Mouse (Mus musculus) ES-E14 (cell line): ENCODE measurements at regions not wholly inside any gene's neighbourhood (a gene's known extent, or its start where the extent isn't known, plus 50 kb on each side); places are given as distances from the start of the nearest gene placed in this dataset.
"Not testable (repeated sequence)": the region's sequence is repeated elsewhere in the genome, so short reads cannot be mapped to it uniquely, and the experiment has no call there.

Source experiments
- CHD2 ChIP-seq: IDR thresholded peaks from 2 replicates; pipeline ENCODE4 v1.6.1; 2014; ENCODE audit warnings: mild to moderate bottlenecking, low read depth, low read length, inconsistent platforms
- MAFK ChIP-seq: IDR thresholded peaks from 2 replicates; pipeline ENCODE4 v1.6.1; 2014; ENCODE audit warnings: mild to moderate bottlenecking, low read depth, low read length, inconsistent platforms; ENCODE audit not compliant: insufficient read depth
- ZC3H11A ChIP-seq: IDR thresholded peaks from 2 replicates; pipeline ENCODE4 v1.6.1; 2012; ENCODE audit warnings: low read depth, mild to moderate bottlenecking, inconsistent platforms, low read length, borderline replicate concordance
- ZNF384 ChIP-seq: IDR thresholded peaks from 2 replicates; pipeline ENCODE4 v1.6.1; 2012; ENCODE audit warnings: low read depth, low read length, inconsistent platforms

DNA sequence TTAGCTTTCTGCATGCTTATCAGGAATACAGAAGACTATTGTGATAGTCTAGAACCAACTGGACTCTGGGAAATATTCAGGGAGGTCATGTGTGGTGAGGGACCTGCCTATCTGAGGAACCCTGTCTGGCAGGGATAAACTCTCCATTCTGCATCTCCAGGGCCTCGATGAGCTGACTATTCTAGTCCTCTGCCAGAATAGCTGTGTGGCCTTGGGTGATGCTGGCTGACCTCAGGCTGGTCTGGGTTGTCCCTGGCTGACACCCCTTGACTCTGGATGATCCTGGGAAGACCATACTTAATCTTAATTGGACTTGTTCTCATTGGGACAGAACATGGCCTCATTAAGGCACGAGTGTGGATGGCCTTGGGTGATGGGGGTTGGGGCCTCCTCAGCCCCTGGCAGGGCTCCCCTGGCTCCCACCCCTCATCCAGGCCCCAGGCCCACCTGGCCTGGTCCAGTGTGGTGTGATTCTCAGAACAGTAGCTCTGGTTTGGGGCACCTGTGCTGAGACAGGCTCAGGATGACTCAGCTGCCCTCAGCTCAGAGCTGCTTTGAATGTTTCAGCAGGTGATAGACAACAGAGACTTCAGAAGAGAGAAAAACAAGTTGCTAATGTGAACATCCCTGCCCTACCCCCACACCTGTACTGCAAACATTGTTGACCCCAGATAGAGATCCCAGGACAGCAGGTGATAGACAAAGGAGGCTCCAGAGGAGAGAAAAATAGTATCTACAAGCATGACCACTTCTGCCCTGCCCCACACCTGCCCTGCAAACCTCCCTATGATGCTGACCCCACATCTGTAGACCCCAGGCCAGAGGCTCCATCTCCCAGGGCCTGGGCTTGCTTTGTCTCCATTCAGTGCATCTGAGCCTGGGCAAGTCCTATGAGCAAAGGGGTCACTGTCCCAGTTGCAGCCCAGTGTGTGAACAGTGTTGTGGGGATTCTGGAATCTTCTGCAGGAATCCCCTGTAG is 68.0 kb downstream of the Tmem121 start:
- not testable (repeated sequence) for TF ChIP-seq ZNF384, CHD2, ZC3H11A, MAFK
